Mouse (Mus musculus) testis, adult 2 months (tissue): ENCODE data around the gene Gm13279.
"Not testable (repeated sequence)": the region's sequence is repeated elsewhere in the genome, so short reads cannot be mapped to it uniquely, and the experiment has no call there.

ENCODE experiments used
- CTCF ChIP-seq: fragments of 200-500 bp; IDR thresholded peaks from 2 replicates; pipeline ENCODE4 v1.5.1; 2012; ENCODE audit warnings: low read depth, mild to moderate bottlenecking, inconsistent platforms, low read length, moderate library complexity; ENCODE audit not compliant: control insufficient read depth, insufficient read depth, insufficient replicate concordance
- POLR2A ChIP-seq: fragments of 200-500 bp; IDR thresholded peaks from 2 replicates; pipeline ENCODE4 v1.6.1; 2012; ENCODE audit warnings: low read depth, mild to moderate bottlenecking, inconsistent platforms, low read length, moderate library complexity; ENCODE audit not compliant: control insufficient read depth

- TF ChIP-seq CTCF, POLR2A: not testable (repeated sequence)
Observed at GRCm38 (mm10) chr4:88791250-88791649, 5.9 kb upstream of the Gm13279 start, which contains the start of gene Gm13278.
